Mouse (Mus musculus): Measurements from ENCODE around the gene Yy1.

DNA sequence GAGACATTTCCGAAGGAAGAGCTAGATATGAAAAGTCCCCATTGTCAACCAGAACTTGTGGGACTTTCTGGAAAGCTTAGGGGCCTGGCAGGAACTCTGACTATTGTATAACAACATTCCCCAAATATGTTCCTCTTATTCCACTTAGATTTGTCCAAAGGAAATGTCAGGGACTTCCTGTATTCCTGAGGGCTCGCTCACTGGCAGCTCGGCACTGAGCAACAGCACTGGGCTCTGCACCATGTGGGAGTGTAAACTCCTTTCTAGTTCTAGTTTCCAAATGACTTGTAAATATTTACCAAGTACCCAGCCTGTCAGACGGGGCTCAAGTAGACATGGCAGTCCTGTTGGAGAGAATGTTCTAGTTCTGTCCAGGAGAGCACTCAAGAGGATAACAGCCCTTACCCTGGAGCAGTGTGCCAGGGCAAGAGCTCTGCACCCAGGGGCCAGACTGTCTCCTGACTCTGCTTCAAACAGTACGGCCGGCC lies 72.3 kb downstream of the Yy1 start:
- TF ChIP-seq EP300 (IDR thresholded peaks at IDR 0.05; ENCODE audit: insufficient read depth, low read depth, low read length), result no peak
- no peak for TF ChIP-seq CTCF (IDR thresholded peaks at IDR 0.05; ENCODE audit: low read depth, low read length)
